Mouse (Mus musculus): ENCODE results near the gene Hmox2.
A peak's percentile ranks its signal among the peaks of the same experiment; 100 is the strongest.
"Not testable (repeated sequence)": the region's sequence is repeated elsewhere in the genome, so short reads cannot be mapped to it uniquely, and the experiment has no call there.

Gene Hmox2

DNA sequence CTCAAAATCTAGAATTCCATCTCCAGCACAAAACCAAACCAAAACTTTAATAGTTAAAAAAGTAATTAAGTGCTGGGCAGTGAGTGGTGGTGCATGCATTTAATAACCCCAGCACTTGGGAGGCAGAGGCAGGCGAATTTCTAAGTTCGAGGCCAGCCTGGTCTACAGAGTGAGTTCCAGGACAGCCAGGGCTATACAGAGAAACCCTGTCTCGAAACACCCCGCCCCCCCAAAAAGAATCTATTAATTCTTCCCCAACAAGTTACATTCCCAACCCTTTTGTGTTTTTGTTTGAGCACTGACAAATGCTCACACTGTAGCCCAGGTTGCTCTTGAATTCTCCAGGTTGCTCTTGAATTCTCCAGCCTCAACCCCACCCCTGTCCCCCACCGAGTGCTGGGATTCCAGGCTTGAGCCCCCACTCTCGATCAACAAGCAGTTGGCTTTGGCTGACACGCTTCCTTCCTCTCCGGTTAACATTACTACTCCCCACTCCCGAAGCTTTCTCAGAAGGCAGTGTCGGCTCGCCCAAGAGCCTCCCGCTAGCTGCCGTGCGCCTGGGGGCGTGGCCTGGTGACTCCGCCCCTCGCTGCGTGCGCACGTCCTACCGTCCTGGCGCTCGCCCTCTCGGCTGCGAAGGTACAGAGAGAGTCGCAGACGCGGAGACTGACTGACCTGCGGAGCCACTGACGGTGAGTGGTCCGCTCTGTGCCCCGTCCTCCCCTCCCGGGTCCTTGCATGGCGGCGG is at the start of gene Hmox2:
Gene Hmox2, plus strand, starts transcription at position 582 of the 748 bp plus-strand sequence.
- peak; percentile 84 to 91 for DNase-seq (ENCODE audit: low spot score in 2 of 2)

- no peak for DNase-seq (ENCODE audit: low spot score in 2 of 2)
Observed at GRCm38 (mm10) chr16:4676836-4677235, 49.3 kb upstream of the Hmox2 start.

DNA sequence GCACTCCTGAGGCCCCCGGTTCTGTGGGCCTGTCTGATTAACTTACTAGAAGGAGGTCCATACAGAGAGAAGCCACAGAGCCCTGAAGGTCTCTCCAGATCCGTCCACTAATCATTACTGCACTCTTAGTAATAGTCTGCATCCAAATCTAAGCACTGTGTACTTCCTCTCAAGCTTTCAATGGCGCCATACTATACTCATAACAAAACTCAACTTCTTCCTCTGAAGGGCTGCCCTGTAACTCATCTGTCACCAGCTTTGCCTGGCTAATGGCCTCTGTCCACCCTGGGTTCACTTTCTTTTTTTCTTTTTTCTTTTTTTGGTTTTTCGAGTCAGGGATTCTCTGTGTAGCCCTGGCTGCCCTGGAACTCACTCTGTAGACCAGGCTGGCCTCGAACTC is 48.1 kb upstream of the Hmox2 start:
- DNase-seq (ENCODE audit: low spot score in 2 of 2) = no peak

- DNase-seq (ENCODE audit: low spot score in 2 of 2) = peak; percentile 81 to 86
Observed at GRCm38 (mm10) chr16:4679121-4680018, 46.8 kb upstream of the Hmox2 start, which contains the start of gene Coro7. Gene Coro7, minus strand, starts transcription at chr16:4679777.

DNA sequence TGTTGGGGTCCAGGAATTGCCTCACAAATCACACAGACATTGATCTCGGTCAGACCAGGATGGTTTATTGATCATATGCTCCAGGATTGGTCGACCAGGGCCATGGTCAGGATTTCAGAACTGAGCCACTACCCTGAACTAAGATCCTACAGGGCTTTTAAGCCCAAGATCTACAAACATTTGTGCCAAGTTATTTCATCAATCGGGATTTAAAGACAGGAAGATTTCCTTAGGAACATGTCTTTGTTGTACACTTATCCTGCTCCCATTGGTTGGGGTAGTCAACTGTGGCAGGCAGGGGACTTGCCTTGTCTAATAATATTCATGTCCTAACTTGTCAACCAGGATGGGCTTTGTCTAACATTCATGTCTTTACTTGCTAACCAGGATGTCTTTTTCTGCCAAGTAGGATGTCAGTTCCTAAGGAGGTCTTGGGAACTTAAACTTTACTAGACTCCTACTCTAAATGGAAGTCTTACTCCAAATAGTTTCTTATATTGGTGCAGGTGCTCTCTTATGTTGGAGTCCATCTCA is 45.2 kb upstream of the Hmox2 start:
- DNase-seq (ENCODE audit: low spot score in 2 of 2) = not testable (repeated sequence)

GRCm38 (mm10) chr16:4682628-4683179 is 43.5 kb upstream of the Hmox2 start:
- no peak for DNase-seq (ENCODE audit: low spot score in 2 of 2)

DNA sequence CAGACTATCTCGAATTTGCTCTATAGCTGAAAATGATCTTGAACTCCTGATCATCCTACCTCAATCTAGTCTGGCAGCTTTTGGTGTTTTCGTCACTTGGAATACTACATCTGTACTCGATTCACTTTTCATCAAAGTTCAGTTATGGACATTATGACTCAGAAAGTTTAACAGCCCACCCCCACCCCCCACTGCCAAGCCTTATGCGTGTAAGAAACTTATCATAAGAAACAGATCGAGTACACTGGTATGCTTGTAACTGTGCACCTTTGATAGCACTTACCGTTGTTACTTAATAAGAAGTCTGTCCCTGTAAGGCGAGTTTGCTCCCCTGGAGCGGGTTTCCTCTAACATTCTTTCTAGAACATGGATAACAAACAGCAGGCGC is 43.0 kb upstream of the Hmox2 start:
- no peak for DNase-seq (ENCODE audit: low spot score in 2 of 2)

DNA sequence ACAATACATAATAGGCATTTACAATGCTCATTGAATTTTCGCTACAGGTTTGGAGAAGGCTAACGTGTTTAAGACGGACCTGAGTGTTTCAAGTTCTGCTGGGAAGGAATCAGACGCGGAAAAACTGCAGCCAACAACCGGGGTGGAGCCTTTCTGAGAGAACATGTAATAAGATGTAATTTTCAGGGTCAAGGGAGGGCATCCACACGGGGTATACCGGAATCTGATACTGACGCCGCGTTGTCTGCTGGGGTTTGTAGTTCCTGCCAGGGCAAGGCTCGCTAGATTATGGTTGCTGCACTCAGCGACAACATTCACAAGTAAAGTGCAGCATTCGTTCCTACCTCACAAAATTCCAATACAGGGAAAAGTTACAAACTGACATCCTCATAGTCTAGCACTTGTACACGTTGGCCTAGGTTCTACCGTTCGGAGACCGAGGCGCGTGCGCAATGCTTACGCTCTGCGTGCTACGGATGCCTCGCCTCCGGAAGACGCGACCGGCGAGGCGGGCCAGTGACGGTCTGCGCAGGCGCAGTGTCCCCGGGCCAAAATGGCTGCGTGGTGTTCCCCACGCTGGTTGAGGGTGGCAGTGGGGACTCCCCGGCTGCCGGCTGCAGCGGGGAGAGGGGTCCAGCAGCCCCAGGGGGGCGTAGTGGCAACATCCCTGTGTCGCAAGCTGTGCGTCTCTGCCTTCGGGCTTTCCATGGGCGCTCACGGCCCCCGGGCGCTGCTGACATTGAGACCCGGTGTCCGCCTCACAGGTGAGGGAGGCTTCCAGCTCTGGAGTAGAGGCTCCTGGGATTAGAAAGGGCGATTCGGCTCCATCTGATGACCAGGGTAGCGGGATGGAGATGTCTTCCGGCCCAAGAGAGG is 42.3 kb upstream of the Hmox2 start:
- DNase-seq (ENCODE audit: low spot score in 2 of 2) = peak; percentile 89 to 95

DNA sequence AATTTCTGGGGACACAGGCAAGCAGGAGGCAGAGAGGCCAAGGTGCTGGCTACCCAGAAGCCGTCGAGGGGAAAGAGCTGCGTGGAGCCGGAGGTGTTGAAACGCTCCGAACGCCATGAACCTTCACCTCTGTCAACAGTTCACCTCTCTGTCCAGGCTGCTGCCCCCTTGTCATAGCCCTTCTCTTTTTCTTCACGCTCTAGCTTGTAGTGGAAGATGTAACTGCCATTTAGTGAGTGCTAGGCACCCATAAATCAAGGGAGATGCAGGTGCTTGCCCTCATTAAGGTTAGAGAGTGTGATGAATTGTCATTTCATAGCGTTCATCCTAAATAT is 41.7 kb upstream of the Hmox2 start:
- no peak for DNase-seq (ENCODE audit: low spot score in 2 of 2)

DNA sequence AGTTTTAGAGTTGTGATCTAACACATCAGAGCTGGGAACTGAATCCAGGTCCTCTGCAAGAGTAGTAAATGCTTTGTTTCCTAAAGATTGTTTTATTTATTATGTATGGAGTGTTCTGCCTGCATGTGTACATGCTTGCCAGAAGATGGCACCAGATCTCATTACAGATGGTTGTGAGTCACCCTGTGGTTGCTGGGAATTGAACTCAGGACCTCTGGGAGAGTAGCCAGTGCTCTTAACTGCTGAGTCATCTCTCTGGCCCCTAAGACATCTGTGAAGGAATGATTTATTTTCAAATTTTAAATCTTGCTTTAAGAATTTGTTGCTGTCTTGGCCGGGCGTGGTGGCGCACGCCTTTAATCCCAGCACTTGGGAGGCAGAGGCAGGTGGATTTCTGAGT is 36.8 kb upstream of the Hmox2 start:
- not testable (repeated sequence) for DNase-seq (ENCODE audit: low spot score in 2 of 2)

GRCm38 (mm10) chr16:4701211-4701610 is 24.9 kb upstream of the Hmox2 start:
- no peak for DNase-seq (ENCODE audit: low spot score in 2 of 2)

DNA sequence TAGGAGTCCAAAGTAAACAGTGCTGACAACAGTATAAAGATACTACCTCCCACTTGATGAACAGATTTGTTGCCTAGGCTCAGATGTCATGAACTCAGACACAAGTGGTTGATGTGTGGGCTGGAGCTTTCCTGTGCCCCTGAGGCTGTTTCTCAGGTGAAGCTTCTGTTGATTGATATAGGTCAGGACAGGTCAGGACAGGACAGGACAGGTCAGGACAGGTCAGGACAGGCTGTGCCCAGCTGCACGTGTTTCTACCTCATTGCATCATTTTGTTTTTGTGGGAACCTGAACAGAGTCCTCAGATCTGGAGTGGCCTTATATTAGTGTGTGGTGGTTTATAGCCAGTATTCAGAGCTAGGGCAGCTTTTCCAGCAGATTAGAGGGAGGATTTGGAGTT is 23.5 kb upstream of the Hmox2 start:
- no peak for DNase-seq (ENCODE audit: low spot score in 2 of 2)

DNA sequence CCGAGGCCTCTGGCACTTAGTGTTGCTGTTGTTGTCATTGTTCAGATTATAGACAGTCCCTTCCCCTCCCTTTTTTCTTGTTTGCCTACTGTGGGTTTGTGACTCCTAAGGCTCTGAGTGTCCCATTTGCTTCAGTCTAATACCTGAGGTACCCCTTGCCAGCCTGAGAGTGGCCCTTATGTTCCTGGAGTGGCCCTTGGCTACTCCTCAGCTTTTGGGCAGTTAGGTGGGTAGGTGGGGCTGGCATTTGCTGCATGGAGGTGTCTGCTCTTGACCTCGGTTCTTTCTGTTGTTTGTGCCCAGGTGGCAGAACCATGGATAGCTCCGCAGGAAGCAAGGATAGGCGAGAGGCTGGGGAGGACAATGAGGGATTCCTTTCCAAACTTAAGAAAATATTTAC is 20.6 kb upstream of the Hmox2 start:
- no peak for DNase-seq (ENCODE audit: low spot score in 2 of 2)

DNA sequence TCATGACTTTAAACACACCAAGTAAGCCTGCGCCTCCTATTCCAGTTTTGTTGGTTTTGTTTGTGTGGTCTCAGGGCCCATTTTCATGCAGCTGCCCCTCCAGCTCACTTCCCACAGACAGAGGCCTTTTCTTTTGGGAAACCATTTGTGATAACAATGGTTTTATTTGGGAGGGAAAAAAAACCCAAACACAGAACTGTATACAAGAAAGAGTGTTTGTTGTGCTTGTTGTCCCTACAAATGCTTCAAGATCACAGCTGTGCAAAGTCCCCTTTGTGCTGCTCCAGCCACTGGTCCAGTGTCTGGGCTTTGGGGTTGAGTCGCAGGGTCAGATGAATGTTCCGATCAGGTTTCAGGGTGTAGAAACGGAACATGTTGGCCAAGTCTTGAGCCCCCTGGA is 15.0 kb upstream of the Hmox2 start:
- no peak for DNase-seq (ENCODE audit: low spot score in 2 of 2)

DNA sequence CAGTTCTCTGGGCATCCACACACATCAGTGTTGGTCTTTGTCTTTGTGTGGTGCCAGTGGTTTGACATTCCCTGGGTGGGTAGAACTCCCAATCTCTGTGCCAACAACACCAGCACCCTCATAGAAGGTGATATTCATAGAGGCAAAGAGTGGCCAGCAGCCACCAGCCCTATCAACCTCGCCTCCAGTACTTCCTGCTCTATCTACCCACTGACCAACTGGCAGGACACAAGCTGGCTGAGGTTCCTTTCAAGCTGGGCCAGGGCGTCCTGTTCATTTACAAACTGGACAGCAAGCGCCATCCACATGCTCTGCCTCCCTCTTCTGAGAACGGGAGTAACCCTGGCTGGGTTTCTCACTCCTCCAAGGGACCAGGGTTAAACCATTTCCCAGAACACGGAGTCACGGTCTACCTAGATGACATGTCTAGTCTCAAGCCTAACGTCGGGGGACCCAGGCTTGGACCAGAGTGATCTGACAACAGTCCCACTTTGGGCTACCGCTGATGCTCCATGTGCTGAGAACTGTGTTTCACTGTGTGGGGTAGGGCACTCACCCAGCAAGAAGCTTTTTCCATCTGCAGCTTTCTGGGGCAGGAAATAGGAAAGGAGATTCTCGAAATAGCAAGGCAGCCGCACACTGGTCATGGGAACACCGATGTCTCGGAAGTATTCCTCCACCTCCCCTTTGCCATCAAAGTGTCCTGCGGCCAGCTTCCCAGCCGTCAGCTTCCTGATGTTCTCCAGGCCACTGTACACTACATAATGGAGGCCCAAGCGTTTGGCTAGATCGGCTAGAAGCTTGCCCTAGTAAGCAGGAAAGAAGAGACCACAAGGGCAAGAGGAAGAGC is 12.1 kb upstream of the Hmox2 start:
- no peak for DNase-seq (ENCODE audit: low spot score in 2 of 2)

GRCm38 (mm10) chr16:4717866-4718265 is 8.3 kb upstream of the Hmox2 start:
- no peak for DNase-seq (ENCODE audit: low spot score in 2 of 2)

- peak; percentile 28 to 55 for DNase-seq (ENCODE audit: low spot score in 2 of 2)
Observed at GRCm38 (mm10) chr16:4718753-4719518, 7.2 kb upstream of the Hmox2 start, which contains the start of gene Nmral1. Gene Nmral1, minus strand, starts transcription at chr16:4719356.

GRCm38 (mm10) chr16:4722128-4722914 is 3.8 kb upstream of the Hmox2 start:
- DNase-seq (ENCODE audit: low spot score in 2 of 2) = no peak

GRCm38 (mm10) chr16:4722915-4723209 is 3.3 kb upstream of the Hmox2 start:
- no peak for DNase-seq (ENCODE audit: low spot score in 2 of 2)
